Mouse (Mus musculus) embryonic fibroblast, embryonic 13.5 days (primary cell): ENCODE measurements around the gene Tmem247.

ENCODE experiments used
- CTCF ChIP-seq: IDR thresholded peaks from 2 replicates; pipeline ENCODE4 v1.5.1; 2011; ENCODE audit warnings: mild to moderate bottlenecking, control low read depth, low read length, moderate library complexity, borderline replicate concordance; ENCODE audit not compliant: insufficient read depth
- POLR2A ChIP-seq: IDR thresholded peaks from 2 replicates; pipeline ENCODE4 v1.6.1; 2011; ENCODE audit warnings: low read depth, mild to moderate bottlenecking, control low read depth, low read length, moderate library complexity

GRCm38 (mm10) chr17:86947840-86948796 is 31.0 kb downstream of the Tmem247 start, which contains the start of gene Atp6v1e2:
- TF ChIP-seq POLR2A, result no peak
- TF ChIP-seq CTCF, result no peak
